Comparison of ENCODE assay signal across 7 mouse cellular contexts in genomic region chr15:21110874-21111603, GRCm38 (mm10).
DNase-seq lines count a peak whose midpoint lies in the region; ATAC-seq and TF ChIP-seq lines count a peak whose summit lies in the region.

No protein-coding gene starts in this region.

- no peaks in the 10 kb centered on the region for H3K36me3 ChIP-seq in liver, embryonic 11.5 days (ENCODE audit: control insufficient read depth, insufficient read depth, low read length)
- H3K36me3 ChIP-seq in intestine, postnatal 0 days (ENCODE audit: control insufficient read depth, insufficient read depth) = no peaks in the 10 kb centered on the region
- no peaks in the 10 kb centered on the region for H3K36me3 ChIP-seq in midbrain, postnatal 0 days (ENCODE audit: insufficient read depth, low read length)

- H3K4me1 ChIP-seq in liver, embryonic 11.5 days (replicated peaks; ENCODE audit: control insufficient read depth, insufficient read depth, low read length) = no peaks in the 10 kb centered on the region
- H3K4me1 ChIP-seq in embryonic fibroblast, embryonic 13.5 days (ENCODE audit: control insufficient read depth, insufficient read depth, low read length) = peaks cover 3% of the 10 kb centered on the region; the same call in 1 of the 2 replicates
- no peaks in the 10 kb centered on the region for H3K4me1 ChIP-seq in intestine, postnatal 0 days (replicated peaks; ENCODE audit: control insufficient read depth, insufficient read depth, low read length)
- 0 out of 2 replicates have a peak, but pooled peaks cover 4% of the 10 kb centered on the region for H3K4me1 ChIP-seq in midbrain, postnatal 0 days (ENCODE audit: insufficient read depth, low read length)

- TF ChIP-seq POLR2A in embryonic fibroblast, embryonic 13.5 days (IDR thresholded peaks at IDR 0.05; ENCODE audit: low read depth, low read length) = no peak

- no peak for TF ChIP-seq CTCF in embryonic fibroblast, embryonic 13.5 days (IDR thresholded peaks at IDR 0.05; ENCODE audit: borderline replicate concordance, insufficient read depth, low read length)
- no peak for TF ChIP-seq CTCF in intestine, postnatal 0 days (IDR thresholded peaks at IDR 0.05; ENCODE audit: low read depth)
- TF ChIP-seq CTCF in midbrain, postnatal 0 days (IDR thresholded peaks at IDR 0.05) = no peak; the same call in 1 of the 2 replicates

- no peak for DNase-seq in liver, embryonic 11.5 days (ENCODE audit: low spot score)
- no peak for DNase-seq in liver
- DNase-seq in midbrain, postnatal 0 days (ENCODE audit: low spot score) = peak; percentile 49
- no peak for DNase-seq in MN1 (ENCODE audit: low spot score)
- no peak for DNase-seq in lung, postnatal 25 days (ENCODE audit: low spot score)

- H3K27me3 ChIP-seq in liver, embryonic 11.5 days (replicated peaks; ENCODE audit: control insufficient read depth, insufficient read depth, low read length) = no peaks in the 10 kb centered on the region
- no peaks in the 10 kb centered on the region for H3K27me3 ChIP-seq in intestine, postnatal 0 days (replicated peaks; ENCODE audit: control insufficient read depth, insufficient read depth, low read length)
- H3K27me3 ChIP-seq in midbrain, postnatal 0 days (ENCODE audit: insufficient read depth, low read length) = no peaks in the 10 kb centered on the region

- H3K27ac ChIP-seq in liver, embryonic 11.5 days (ENCODE audit: low read depth, low read length) = no peak overlapping the region
- H3K27ac ChIP-seq in embryonic fibroblast, embryonic 13.5 days (ENCODE audit: insufficient read depth, low read length) = no peak overlapping the region
- H3K27ac ChIP-seq in intestine, postnatal 0 days (ENCODE audit: low read depth, low read length) = no peak overlapping the region
- H3K27ac ChIP-seq in midbrain, postnatal 0 days (ENCODE audit: low read depth, low read length) = peak overlapping the region; percentile 74

- H3K4me2 ChIP-seq in liver, embryonic 11.5 days = peak overlapping the region; percentile 50
- peak overlapping the region; percentile 49 for H3K4me2 ChIP-seq in intestine, postnatal 0 days (replicated peaks; ENCODE audit: low read depth)
- H3K4me2 ChIP-seq in midbrain, postnatal 0 days (ENCODE audit: low read depth, low read length, poor library complexity, severe bottlenecking) = peak overlapping the region; percentile 72

- no peaks in the 10 kb centered on the region for H3K9me3 ChIP-seq in liver, embryonic 11.5 days (ENCODE audit: control insufficient read depth, low read length)
- H3K9me3 ChIP-seq in intestine, postnatal 0 days (ENCODE audit: control insufficient read depth) = no peaks in the 10 kb centered on the region
- H3K9me3 ChIP-seq in midbrain, postnatal 0 days (ENCODE audit: low read length) = no peaks in the 10 kb centered on the region

- no peak overlapping the region for H3K4me3 ChIP-seq in liver, embryonic 11.5 days (ENCODE audit: low read depth, low read length)
- H3K4me3 ChIP-seq in embryonic fibroblast, embryonic 13.5 days (ENCODE audit: insufficient read depth, low read length) = peak overlapping the region; percentile 8
- peak overlapping the region; percentile 26 for H3K4me3 ChIP-seq in intestine, postnatal 0 days (ENCODE audit: low read depth, low read length)
- H3K4me3 ChIP-seq in midbrain, postnatal 0 days (ENCODE audit: low read depth, low read length) = peak overlapping the region; percentile 51

- WGBS in liver, embryonic 11.5 days = 21% methylated on average over 23 of the region's 23 CpGs
- WGBS in intestine, postnatal 0 days = 17% methylated on average over 23 of the region's 23 CpGs
- WGBS in midbrain, postnatal 0 days = 6% methylated on average over 23 of the region's 23 CpGs

- no peak overlapping the region for H3K9ac ChIP-seq in liver, embryonic 11.5 days (ENCODE audit: low read depth, low read length)
- no peak overlapping the region for H3K9ac ChIP-seq in intestine, postnatal 0 days (ENCODE audit: low read depth, low read length)
- H3K9ac ChIP-seq in midbrain, postnatal 0 days (replicated peaks; ENCODE audit: low read length, poor library complexity, severe bottlenecking) = peak overlapping the region; percentile 62

- ATAC-seq in liver, embryonic 11.5 days (replicated peaks; ENCODE audit: low FRiP score) = no peak
- ATAC-seq in intestine, postnatal 0 days = no peak
- ATAC-seq in midbrain, postnatal 0 days (ENCODE audit: low FRiP score) = peak; percentile 53; the same call in 1 of the 2 replicates
